Mouse (Mus musculus): Measurements from ENCODE around the gene Tagln3.

Tagln3 gene

GRCm38 (mm10) chr16:45724061-45724741 is at the start of gene Tagln3:
Tagln3 (minus strand) TSS chr16:45724608.
- no peak for DNase-seq (ENCODE audit: low spot score in 2 of 2)

GRCm38 (mm10) chr16:45770914-45771313 is 46.5 kb upstream of the Tagln3 start:
- no peak for DNase-seq (ENCODE audit: low spot score in 2 of 2)

GRCm38 (mm10) chr16:45767853-45768640 is 43.6 kb upstream of the Tagln3 start:
- DNase-seq (ENCODE audit: low spot score in 2 of 2), result no peak

DNA sequence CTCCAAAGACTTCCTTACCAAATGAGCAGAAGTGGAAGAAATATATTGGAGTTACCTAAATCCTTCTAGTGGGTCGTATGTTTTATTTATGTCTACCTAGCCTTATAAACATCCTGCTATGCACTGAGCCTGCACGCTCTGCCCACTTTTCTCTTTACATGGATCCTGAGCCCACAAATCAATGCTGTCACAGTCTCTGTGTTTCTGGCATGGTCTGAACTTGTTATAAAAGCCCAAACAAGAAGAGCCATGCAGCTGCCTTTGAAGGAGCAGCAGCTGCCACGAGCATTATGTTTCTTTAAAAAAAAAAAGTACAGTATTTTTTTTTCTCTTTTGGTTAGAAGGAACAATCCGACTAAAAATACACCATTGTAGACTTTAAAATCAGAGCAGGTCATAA is 43.0 kb upstream of the Tagln3 start:
- no peak for DNase-seq (ENCODE audit: low spot score in 2 of 2)

DNA sequence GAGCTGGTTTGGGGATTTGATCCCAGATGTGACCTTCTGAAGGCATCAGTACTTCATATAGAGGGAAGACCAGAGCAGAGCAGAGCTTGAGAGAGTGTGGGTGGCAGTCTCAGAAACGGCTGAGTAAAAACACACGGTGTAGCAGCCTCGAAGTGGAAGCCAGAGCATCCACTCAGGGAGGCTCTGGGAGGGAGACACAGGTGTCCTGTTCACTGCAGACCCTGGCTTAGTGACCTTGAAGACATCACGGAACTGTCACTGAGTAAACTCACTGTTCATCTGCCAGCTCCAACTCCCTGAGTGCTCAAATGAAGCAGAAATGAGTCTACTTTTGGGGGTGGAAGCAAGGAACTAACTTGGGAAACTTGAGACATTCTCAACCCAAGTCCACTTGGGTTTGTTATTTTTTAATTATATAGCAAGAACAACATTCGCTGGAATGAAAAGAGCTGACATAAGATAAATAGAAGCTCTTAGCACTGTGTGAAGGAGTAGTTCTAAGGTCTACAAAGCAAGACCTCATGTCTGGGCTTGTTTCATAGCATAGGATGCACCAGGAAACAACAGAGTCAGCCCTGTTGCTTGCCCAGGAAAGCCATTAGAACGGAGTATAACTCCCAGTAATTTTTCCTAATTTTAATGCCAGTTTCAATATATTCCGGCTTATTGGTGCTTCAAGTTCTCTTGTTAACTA is 41.5 kb upstream of the Tagln3 start:
- DNase-seq (ENCODE audit: low spot score in 2 of 2), result no peak

DNA sequence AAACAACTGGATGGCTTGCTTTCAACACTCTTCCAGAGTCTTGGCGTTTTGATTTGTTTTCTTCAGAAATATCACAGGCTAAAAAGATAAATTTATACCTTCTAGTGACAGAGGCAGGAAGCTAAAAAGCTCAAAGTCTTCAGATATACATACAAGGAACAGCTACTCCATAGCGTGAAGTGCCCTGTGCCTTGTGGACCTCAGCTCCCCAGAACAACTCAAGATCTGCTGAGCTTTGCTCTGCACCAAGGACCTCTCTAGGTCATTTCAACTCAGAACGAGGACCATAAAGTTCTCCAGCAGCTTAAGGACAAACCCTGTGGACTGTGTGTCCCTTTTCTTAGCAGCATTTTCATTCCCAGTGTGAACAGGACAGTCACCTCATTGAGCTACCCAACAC is 40.7 kb upstream of the Tagln3 start:
- no peak for DNase-seq (ENCODE audit: low spot score in 2 of 2)

DNA sequence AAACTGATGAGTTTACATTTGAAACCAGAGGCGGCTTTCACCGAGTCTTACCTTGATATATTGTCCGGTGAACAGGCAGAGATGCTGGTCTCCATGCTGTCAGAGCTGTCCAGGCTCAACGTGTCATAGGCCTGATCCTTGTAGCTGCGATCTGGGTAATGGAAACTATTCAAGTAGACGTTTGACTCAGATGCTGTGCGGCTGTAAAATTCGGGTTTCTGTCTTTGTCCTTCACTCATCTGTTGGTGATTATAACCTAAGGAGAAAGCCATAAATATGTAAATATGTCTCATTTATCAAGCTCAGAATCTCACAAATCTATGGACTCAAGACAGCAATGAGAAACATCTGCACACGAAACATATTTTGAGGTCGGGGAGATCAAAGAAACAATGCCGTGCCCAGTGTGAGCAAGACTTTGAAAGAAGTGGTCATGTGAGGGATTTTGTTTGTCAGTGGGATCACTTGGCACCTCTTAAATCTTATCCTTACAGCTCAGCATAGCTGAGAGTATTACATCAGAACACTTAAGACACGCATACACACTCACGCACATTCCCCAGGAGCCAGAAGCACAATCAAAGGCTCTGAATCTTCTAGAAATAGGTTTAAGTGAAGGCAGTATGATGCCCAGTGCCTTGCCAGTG is 38.6 kb upstream of the Tagln3 start:
- DNase-seq (ENCODE audit: low spot score in 2 of 2), result no peak

DNA sequence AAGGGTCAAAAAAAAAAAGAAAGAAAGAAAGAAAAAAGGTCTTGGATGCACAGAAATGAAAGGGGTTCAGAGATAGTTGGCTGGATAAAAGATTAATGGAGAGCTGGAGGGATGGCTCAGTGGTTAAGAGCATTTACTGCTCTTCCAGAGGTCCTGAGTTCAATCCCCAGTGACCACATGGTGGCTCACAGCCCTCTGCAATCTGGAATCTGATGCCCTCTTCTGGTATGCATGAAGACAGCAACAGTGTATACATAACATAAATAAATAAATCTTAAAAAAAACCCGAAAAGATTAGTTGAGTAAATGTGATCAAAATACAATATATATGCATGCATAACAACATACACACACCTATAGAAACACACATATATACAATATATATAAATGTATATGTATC is 37.0 kb upstream of the Tagln3 start:
- DNase-seq (ENCODE audit: low spot score in 2 of 2), result no peak

DNA sequence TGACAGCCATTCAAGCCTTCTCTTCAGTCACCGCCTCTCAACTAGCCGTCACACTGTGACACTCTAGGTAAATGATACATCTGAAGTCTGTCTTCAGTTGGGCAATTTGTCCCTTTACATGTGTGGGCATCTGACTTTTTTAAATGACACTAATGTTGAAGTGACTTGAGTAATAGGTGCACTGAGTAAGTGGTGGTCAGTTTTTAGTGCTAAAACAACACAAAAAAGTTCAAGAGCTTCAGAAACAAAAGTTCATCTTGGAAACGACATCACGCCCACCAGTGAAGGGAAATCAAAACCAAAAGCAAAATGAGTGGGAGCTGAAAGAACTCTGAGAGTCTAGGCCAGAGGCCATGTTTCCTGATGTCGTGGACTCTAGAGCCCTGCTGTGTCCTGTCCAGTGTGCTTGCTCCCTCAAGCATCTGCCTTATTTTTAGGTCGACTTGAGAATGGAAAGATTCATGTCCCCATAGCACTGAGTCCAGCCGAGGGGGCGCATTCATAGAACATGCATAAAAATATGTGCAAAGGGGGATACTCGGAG is 34.4 kb upstream of the Tagln3 start:
- no peak for DNase-seq (ENCODE audit: low spot score in 2 of 2)

DNA sequence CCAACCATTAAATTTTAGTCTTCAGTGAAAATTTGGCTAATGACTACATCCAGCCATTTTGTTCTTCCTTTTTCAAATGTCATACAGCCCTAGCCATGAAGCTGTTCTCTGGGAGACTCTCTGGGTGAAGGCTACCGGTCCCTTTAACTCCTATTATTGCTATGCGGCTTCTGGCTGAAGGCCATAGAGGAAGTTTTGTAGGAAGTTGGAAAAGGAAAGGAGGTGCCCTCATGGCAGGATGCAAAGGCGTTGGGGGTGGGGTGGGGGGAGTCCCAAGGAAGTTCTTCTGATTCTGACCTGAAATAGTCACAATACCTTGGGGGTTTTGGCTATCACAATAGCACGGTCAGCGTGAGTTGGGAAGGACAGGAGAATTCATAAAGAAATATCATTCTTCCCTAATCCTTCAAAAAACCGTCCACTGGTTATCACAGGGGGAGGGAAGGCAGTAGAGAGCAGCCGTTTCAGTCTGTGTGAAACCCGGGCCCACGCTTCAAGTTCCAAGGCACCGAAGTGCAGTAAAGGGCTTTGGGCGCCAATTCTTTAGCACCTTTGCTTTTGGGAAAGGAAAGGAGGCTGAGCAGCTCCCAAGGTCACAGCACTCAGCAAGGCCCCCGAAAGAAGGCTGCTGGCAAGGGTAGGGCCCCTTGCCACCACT is 33.1 kb upstream of the Tagln3 start:
- DNase-seq (ENCODE audit: low spot score in 2 of 2), result no peak

GRCm38 (mm10) chr16:45756855-45757254 is 32.4 kb upstream of the Tagln3 start:
- no peak for DNase-seq (ENCODE audit: low spot score in 2 of 2)

- no peak for DNase-seq (ENCODE audit: low spot score in 2 of 2)
Measured at GRCm38 (mm10) chr16:45743591-45744144, 19.3 kb upstream of the Tagln3 start.

DNA sequence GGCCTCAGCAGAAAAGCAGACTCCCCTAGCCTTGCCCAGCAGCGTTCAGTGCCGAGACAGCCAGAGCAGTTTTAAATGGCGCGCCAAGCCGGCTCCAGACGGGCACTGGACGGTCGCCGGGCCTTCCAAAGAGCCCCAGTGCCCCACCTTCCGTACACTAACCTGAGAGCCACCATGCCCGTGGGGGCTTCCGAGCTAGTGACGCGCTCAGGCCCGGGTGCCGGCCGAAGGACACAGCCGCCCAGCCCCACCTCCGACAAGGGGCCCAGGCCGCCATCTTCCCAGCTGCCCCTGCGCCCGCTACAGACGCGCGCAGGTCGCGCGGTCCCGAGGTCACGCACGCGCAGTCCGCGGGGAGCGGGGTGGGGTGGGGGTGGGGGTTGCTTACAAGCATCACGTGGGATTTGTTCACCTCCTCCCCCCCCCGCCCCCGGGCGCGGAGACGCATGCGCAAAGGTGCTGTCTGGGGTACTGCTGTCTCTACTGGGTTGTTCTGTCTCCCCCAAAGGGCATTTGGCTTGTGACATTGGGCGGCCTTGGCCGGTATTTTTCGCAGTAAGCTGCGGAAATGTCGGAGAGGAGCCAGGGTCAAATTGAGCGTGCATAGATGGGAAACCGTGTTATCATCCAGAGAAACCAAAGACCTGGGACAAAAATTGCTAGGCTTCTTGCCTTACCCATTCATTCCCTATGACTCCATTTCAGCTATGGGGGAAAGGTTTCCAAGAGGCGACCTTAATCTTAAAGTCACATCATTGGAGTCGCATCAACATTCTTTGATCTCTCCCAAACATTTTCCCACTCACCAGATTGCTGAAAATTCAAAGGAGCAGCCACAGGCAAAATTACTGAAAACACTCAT is 18.4 kb upstream of the Tagln3 start, which contains the start of gene Abhd10:
Gene Abhd10, minus strand, starts transcription at position 341 of the 862 bp plus-strand sequence.
- peak; percentile 94 to 97 for DNase-seq (ENCODE audit: low spot score in 2 of 2)

DNA sequence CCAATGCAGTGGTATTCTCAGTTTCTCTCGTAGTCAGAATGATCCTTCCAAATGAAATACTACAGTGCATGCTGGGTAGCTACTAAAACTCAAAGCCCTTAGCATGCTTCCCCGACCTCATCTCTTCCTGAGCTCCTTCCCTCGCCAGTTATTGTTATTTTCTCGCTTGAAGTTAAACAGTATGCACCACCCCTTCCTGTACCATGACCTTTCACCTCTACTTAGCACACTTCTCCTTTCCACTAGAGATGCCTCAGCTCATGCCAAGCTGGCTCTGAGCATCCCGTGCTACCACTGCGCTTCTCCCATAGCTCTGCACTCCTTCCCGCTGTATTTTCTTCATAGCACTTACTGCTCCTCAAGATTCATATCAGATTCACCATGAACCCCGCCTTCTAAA is 13.5 kb upstream of the Tagln3 start:
- no peak for DNase-seq (ENCODE audit: low spot score in 2 of 2)

DNA sequence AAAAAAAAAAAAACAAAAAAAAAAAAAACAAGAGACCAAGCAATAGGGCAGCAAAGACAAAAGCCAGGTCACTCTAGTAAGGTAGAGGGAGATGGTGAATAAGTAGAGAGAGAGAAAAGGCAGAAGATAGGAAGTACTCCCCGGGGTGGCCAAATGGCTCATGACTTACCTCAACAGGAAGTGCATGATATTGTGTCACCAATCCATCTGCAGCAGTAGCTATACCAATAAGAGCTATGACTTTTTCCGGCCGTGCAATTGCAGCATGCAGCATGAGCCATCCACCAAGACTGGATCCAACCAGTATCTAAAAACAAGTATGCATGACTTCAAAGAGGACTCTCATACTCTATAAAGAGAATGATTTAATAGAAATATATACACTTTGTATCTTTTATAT is 12.3 kb upstream of the Tagln3 start:
- DNase-seq (ENCODE audit: low spot score in 2 of 2), result no peak

- DNase-seq (ENCODE audit: low spot score in 2 of 2), result no peak
Measured at GRCm38 (mm10) chr16:45729163-45729562, 4.8 kb upstream of the Tagln3 start.

DNA sequence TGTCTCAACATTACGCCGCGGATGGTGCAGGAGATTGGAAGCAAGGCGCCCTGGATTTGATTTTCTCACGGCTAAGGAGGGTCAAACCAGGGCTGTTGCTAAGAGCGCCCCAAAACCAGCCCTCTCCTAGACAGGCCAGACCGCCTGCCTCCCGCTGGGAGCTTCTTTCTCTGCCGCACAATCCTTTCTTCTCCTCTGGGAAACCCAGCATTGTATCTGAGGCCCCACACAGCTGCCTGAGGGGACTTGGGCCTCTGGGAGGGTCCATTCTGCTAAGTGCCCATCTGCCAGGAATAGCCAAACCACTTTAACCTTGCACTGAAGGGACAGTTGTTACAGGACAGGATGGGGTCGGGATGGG is 314 bp upstream of the Tagln3 start:
- DNase-seq (ENCODE audit: low spot score in 2 of 2), result no peak

DNA sequence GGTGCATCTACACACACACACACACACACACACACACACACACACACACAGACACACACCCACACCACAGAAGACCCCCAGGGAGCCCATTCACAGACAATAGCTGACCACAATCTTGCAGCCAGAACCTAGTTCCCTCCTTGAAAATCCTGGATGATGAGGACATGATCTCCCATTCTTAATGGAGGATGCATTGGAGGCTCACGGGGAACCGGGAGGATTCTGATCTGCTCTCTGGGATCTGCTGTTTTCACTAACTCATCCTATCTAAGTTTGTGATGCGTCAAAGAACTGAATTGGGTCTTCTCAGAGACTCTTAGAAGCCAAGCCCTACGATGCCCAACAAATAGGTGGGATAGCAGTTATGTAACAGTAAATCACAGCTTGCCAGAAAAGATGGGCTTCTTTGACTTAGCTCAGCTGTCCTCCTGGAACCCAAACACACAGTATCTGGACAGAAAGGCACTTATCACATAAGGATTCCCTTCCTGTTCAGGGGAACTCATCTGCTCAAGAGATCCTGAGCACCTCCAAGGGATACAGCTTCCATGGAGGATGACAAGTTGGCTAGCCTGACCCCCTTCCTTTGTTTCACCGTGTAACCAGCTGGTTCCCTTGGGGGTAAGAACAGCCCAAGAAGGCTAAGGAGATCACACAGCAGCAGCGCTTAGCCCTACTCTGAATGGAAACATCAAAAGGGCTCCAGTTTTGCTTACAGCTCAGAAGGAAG is 1.1 kb downstream of the Tagln3 start:
- DNase-seq (ENCODE audit: low spot score in 2 of 2), result no peak

GRCm38 (mm10) chr16:45722460-45722951 is 1.9 kb downstream of the Tagln3 start:
- DNase-seq (ENCODE audit: low spot score in 2 of 2), result no peak

Data from spleen, postnatal 4 days (tissue).